Mouse (Mus musculus): ENCODE results near the gene Paqr4.

Gene Paqr4

GRCm38 (mm10) chr17:23758801-23759200 is 18.1 kb upstream of the Paqr4 start:
- in situ Hi-C loops (cut with MboI; ENCODE audit: low pct_unique_long_range_greater_than_20kb in 1 of 2, low sequenced_read_pairs in 2 of 2, unreplicated experiment in 1 of 2): loop anchor here in 1 of 2 experiments (25.0 kb wide), 1 partner anchor 204 kb away; the partner anchor contains the start of gene Sbpl

GRCm38 (mm10) chr17:23757581-23757980 is 16.9 kb upstream of the Paqr4 start:
- in situ Hi-C loops (cut with MboI; ENCODE audit: low pct_unique_long_range_greater_than_20kb in 1 of 2, low sequenced_read_pairs in 2 of 2, unreplicated experiment in 1 of 2): loop anchor here in 1 of 2 experiments (25.0 kb wide), 1 partner anchor 205 kb away; the partner anchor contains the start of gene Sbpl

DNA sequence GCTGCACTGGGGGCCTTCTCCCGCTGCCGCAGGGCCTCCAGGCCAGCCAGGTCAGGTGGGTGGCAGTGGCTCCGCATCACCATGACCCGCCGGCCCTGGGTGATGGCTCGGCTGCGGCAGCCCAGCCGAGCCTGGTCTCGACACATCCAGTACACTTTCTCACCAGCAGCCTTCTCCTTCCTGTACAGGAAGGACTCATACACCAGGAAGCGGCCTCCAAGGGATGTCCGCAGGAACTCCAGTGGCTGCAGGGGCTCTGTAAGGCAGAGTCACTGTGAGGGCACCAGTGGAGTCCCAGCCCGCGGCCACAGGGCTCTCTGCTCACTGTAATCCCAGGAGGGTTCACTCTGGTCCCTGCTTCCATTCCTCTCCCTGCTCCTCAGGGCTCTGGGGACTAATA is 15.0 kb upstream of the Paqr4 start:
- in situ Hi-C loops (cut with MboI; ENCODE audit: low pct_unique_long_range_greater_than_20kb in 1 of 2, low sequenced_read_pairs in 2 of 2, unreplicated experiment in 1 of 2): loop anchor here in 1 of 2 experiments (25.0 kb wide), 1 partner anchor 207 kb away; the partner anchor contains the start of gene Sbpl

GRCm38 (mm10) chr17:23749400-23750191 is 8.9 kb upstream of the Paqr4 start:
- in situ Hi-C loops (cut with MboI; ENCODE audit: low pct_unique_long_range_greater_than_20kb in 1 of 2, low sequenced_read_pairs in 2 of 2, unreplicated experiment in 1 of 2): loop anchor here in 1 of 2 experiments (25.0 kb wide), 1 partner anchor 213 kb away; the partner anchor contains the start of gene Sbpl

DNA sequence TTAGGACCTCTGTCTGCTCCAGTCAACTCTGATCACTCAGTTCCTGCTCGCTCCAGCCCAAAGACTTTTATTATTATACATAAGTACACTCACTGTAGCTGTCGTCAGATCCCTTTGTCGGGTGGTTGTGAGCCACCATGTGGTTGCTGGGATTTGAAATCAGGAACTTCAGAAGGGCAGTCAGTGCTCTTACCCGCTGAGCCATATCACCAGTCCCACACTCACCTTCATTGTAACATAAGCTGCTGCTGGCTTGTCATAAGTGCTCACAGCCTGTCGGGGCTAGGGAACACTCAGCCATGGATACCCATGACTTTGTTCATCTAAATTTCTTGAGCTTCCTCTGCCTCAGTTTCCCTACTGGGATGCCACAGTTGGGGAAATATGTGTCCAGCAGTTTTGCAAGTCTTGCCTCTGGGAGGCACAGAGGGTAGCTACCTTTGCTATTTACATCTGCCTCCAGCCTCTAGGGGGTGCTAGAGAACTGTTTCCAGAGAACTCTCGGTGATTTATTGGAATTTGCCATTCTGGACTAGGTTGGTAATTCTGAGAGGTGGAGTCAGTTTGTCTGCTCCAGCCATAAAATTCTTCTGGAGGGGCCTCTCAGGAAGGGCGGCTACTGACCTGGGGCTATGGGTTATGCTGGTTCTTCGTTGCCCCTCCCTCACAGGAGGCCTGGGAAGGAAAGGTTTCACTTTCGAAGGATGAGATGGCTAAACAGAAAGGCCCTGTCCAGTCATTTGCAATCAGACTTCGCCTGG is 8.1 kb upstream of the Paqr4 start:
- in situ Hi-C loops (cut with MboI; ENCODE audit: low pct_unique_long_range_greater_than_20kb in 1 of 2, low sequenced_read_pairs in 2 of 2, unreplicated experiment in 1 of 2): no loop called here

DNA sequence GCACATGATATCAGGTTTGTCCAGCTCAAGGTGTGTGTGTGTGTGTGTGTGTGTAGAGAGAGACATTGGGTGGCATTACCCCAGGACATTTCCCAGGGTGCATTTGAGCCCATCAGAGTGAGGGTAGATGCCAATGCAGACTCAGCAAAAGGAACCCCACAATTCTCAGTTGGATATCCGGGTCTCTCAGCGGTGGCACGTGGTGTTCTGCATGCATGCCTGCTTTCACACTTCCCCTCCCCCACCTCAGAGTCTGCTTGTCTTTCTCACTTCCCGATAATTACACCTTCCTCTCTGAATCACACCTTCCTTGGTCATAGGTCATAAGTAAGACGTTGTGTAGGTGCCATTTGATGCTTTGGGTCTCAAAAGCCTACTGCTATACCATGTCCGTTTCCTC is 7.4 kb upstream of the Paqr4 start:
- in situ Hi-C loops (cut with MboI; ENCODE audit: low pct_unique_long_range_greater_than_20kb in 1 of 2, low sequenced_read_pairs in 2 of 2, unreplicated experiment in 1 of 2): no loop called here

DNA sequence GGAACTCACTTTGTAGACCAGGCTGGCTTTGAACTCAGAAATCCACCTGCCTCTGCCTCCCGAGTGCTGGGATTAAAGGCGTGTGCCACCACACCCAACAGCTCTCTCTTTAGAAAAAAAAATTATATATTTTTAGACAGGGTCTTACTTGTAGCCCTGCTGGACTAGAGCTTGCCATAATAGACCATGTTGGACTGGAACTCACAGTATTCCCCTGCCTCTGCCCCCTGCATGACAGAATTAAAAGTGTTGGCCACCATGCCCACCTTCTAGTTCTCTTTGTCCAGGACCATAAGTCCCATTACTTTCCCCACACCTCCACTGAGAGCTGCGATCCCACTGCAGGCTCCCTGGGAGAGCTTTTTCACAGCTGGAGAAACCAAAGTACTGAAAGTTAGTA is 6.8 kb upstream of the Paqr4 start:
- in situ Hi-C loops (cut with MboI; ENCODE audit: low pct_unique_long_range_greater_than_20kb in 1 of 2, low sequenced_read_pairs in 2 of 2, unreplicated experiment in 1 of 2): no loop called here

- in situ Hi-C loops (cut with MboI; ENCODE audit: low pct_unique_long_range_greater_than_20kb in 1 of 2, low sequenced_read_pairs in 2 of 2, unreplicated experiment in 1 of 2): no loop called here
Observed at GRCm38 (mm10) chr17:23746767-23747166, 6.1 kb upstream of the Paqr4 start.

- in situ Hi-C loops (cut with MboI; ENCODE audit: low pct_unique_long_range_greater_than_20kb in 1 of 2, low sequenced_read_pairs in 2 of 2, unreplicated experiment in 1 of 2): no loop called here
Observed at GRCm38 (mm10) chr17:23746311-23746710, 5.6 kb upstream of the Paqr4 start.

- in situ Hi-C loops (cut with MboI; ENCODE audit: low pct_unique_long_range_greater_than_20kb in 1 of 2, low sequenced_read_pairs in 2 of 2, unreplicated experiment in 1 of 2): no loop called here
Observed at GRCm38 (mm10) chr17:23745301-23746251, 4.9 kb upstream of the Paqr4 start, which contains the start of gene Kremen2. Gene Kremen2, minus strand, starts transcription at chr17:23745833.

- in situ Hi-C loops (cut with MboI; ENCODE audit: low pct_unique_long_range_greater_than_20kb in 1 of 2, low sequenced_read_pairs in 2 of 2, unreplicated experiment in 1 of 2): no loop called here
Observed at GRCm38 (mm10) chr17:23744651-23745050, 4.0 kb upstream of the Paqr4 start.

- in situ Hi-C loops (cut with MboI; ENCODE audit: low pct_unique_long_range_greater_than_20kb in 1 of 2, low sequenced_read_pairs in 2 of 2, unreplicated experiment in 1 of 2): no loop called here
Observed at GRCm38 (mm10) chr17:23744076-23744475, 3.4 kb upstream of the Paqr4 start.

- in situ Hi-C loops (cut with MboI; ENCODE audit: low pct_unique_long_range_greater_than_20kb in 1 of 2, low sequenced_read_pairs in 2 of 2, unreplicated experiment in 1 of 2): no loop called here
Observed at GRCm38 (mm10) chr17:23742941-23743340, 2.3 kb upstream of the Paqr4 start.

- in situ Hi-C loops (cut with MboI; ENCODE audit: low pct_unique_long_range_greater_than_20kb in 1 of 2, low sequenced_read_pairs in 2 of 2, unreplicated experiment in 1 of 2): no loop called here
Observed at GRCm38 (mm10) chr17:23742210-23742793, 1.6 kb upstream of the Paqr4 start.

DNA sequence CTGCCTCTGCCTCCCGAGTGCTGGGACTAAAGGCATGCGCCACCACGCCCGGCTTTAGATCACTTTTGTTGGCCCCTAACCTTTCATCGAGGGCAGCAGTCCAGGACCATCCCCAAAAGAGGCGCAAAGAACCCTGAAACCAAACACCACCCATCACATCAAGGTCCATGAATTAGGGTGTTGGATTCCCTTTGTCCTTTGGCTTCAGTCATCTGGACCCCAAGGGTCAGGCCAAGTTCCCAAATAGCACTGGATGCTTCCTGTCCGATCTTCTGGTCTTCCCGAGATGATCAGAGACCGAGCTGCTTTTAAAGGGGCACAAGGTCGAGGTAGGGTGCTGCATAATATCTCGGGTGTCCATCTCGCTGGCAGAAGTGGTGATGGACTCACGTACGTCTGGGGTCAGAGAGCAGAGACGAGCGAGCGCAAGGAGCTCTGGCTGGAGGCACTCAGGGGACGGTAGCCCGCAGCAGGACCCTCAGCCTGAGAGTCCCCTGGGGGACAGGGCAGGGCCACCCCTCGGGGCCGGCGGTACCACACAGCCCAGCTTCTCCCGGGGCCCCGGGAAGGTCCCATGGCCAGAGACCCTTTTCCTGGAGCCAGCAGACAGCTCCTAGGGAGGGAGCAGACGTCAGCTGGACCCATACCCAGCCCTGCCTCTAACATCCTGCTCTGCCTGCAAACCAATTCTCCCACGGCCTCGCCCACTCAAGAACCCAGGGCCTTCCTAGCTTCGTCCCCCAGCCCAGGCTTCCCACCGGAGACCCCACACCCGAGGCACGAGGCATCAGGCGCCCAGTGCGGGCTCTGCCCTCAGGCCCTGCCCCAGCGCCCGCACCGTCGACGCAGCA is 917 bp upstream of the Paqr4 start:
- in situ Hi-C loops (cut with MboI; ENCODE audit: low pct_unique_long_range_greater_than_20kb in 1 of 2, low sequenced_read_pairs in 2 of 2, unreplicated experiment in 1 of 2): no loop called here

GRCm38 (mm10) chr17:23740136-23740584 is 507 bp downstream of the Paqr4 start:
- in situ Hi-C loops (cut with MboI; ENCODE audit: low pct_unique_long_range_greater_than_20kb in 1 of 2, low sequenced_read_pairs in 2 of 2, unreplicated experiment in 1 of 2): no loop called here

Data from mouse embryonic stem cell (cell line).